Mouse (Mus musculus) neural tube, embryonic 15.5 days (tissue): ENCODE results near the gene Slc22a5. TPM values are rescaled to one million over a fixed set of nuclear protein-coding genes. Genes with fewer than 3 reads are reported as not detected.
"Not testable (repeated sequence)": the region's sequence is repeated elsewhere in the genome, so short reads cannot be mapped to it uniquely, and the experiment has no call there.

ENCODE experiments used
- ATAC-seq: fragments of 200-750 bp; cut with Nextera tagmentation; 2 replicates; pipeline ENCODE4 v1.8.0; 2017; ENCODE audit warnings: mild to moderate bottlenecking, moderate TSS enrichment, moderate library complexity; ENCODE audit not compliant: low FRiP score
- H3K27ac ChIP-seq: fragments of 300-500 bp; sonication (generic); replicated peaks from 2 replicates; pipeline ENCODE4 v1.5.1; 2015; ENCODE audit warnings: mild to moderate bottlenecking, inconsistent platforms
- H3K27me3 ChIP-seq: fragments of 300-500 bp; sonication (generic); replicated peaks from 2 replicates; pipeline ENCODE4 v1.6.1; 2015; ENCODE audit warnings: inconsistent platforms
- H3K36me3 ChIP-seq: fragments of 300-500 bp; sonication (generic); 2 replicates; pipeline ENCODE4 v1.6.1; 2015; ENCODE audit warnings: inconsistent platforms
- H3K4me1 ChIP-seq: fragments of 300-500 bp; sonication (generic); 2 replicates; pipeline ENCODE4 v1.6.1; 2015; ENCODE audit warnings: inconsistent platforms
- H3K4me2 ChIP-seq: fragments of 300-500 bp; sonication (generic); 2 replicates; pipeline ENCODE4 v1.6.1; 2015; ENCODE audit warnings: inconsistent platforms, mild to moderate bottlenecking, moderate library complexity
- H3K4me3 ChIP-seq: fragments of 300-500 bp; sonication (generic); replicated peaks from 2 replicates; pipeline ENCODE4 v1.5.1; 2015; ENCODE audit warnings: mild to moderate bottlenecking, inconsistent platforms
- H3K9ac ChIP-seq: fragments of 300-500 bp; sonication (generic); replicated peaks from 2 replicates; pipeline ENCODE4 v1.6.1; 2015; ENCODE audit warnings: mild to moderate bottlenecking, inconsistent platforms
- H3K9me3 ChIP-seq: fragments of 300-500 bp; sonication (generic); replicated peaks from 2 replicates; pipeline ENCODE4 v1.6.1; 2016; ENCODE audit warnings: inconsistent platforms
- WGBS: fragments of 180-500 bp; shearing (Covaris S2); methylation state at CpG from one replicate; pipeline ENCODE4 v1.1.7; 2015; ENCODE audit warnings: mixed read lengths; 5-methylcytosine and 5-hydroxymethylcytosine counted together
- polyA plus RNA-seq: library from polyadenylated mRNA; unstranded; fragments of >200 nt; fragmentation: Nextera tagmentation; extraction: Ambion mirVana; gene quantifications from 2 replicates; pipeline ENCODE4 v1.2.1, GENCODE M21; 2015

The Slc22a5 gene
- polyA plus RNA-seq = 8.6 and 10.6 TPM in 2 replicates

DNA sequence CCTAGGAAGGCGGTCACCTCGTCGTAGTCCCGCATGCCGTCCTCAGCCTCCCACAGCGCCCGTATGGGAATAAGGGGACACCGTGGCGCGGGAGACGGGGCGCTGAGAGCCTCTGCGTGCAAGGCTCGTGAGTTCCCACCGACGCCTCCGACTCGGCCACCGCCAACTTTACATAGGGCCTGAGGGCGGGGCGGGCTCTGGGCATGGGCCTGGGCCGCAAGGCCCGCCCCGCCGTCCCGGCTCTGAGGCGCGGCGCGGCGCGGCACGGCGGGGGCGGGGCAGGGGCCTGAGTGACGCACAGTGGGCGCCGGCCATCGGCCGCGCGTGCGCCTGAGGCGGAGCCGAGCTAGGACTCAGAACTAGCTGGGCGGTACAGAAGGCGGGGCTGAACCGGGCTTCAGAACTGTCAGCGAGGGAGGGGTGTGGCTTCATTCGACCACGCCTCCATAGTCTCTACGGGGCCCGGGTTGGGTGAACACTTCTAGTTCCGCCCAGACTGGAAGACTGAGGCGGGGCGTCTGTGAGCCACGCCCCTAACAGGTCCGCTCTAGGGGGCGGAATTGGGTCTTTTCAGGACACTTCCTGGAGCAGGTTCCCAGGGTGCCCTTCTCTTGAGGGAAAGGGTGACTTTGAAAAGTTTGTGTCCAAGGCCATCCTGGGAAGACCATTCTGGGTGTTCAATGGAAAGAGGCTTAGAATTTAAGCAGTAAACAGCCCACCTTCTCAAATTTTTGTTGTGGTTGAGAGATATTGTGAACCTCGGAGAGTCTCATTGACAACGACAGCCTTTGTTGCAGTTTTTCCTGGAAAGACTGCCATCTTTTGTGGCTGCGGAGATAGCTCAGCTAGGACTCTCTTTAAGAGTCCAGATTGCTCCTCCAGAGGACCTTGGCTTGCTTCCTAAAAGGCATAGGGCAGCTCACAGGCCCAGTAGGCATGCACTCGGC lies at the start of gene Slc22a5:
TSS of gene Slc22a5 (minus strand) at position 156 of the 947 bp plus-strand sequence.
- peak within 1 kb of the TSS; percentile 68 for H3K9ac ChIP-seq
- H3K27ac ChIP-seq = peak within 1 kb of the TSS; percentile 72
- whole genome bisulfite sequencing = 3% methylated on average over 63 of the region's 63 CpGs
- H3K9me3 ChIP-seq = no peaks in the 10 kb centered on the region
- no peaks in the 10 kb centered on the region for H3K27me3 ChIP-seq
- no peaks in the 10 kb centered on the region for H3K36me3 ChIP-seq
- H3K4me2 ChIP-seq = peak within 1 kb of the TSS; percentile 84
- peak; percentile 99 for ATAC-seq
- peaks cover 34% of the 10 kb centered on the region for H3K4me1 ChIP-seq
- H3K4me3 ChIP-seq = peak within 1 kb of the TSS; percentile 60

DNA sequence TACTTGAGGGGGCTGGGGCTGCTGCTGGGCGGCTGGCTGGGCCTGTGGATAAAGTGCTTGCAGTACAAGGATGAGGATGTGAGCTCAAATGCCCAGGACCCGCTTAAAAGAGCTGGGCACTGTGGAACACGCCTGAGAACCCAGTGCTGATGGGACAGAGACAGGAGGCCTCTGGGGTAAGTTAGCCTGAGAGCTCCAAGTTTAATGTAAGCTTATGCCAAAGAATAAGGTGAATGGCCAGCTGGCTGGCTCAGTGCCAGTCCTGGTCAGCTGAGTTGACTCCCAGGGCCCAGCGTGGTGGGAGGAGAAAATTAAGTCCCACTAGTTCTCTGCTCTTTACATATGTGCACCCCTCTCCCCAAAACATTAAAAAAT lies 40.5 kb upstream of the Slc22a5 start:
- H3K27me3 ChIP-seq, H3K4me3 ChIP-seq, ATAC-seq, H3K9me3 ChIP-seq, H3K9ac ChIP-seq, H3K36me3 ChIP-seq, H3K4me1 ChIP-seq, H3K27ac ChIP-seq, H3K4me2 ChIP-seq: not testable (repeated sequence)
- 74% methylated on average over 4 of the region's 4 CpGs for WGBS

DNA sequence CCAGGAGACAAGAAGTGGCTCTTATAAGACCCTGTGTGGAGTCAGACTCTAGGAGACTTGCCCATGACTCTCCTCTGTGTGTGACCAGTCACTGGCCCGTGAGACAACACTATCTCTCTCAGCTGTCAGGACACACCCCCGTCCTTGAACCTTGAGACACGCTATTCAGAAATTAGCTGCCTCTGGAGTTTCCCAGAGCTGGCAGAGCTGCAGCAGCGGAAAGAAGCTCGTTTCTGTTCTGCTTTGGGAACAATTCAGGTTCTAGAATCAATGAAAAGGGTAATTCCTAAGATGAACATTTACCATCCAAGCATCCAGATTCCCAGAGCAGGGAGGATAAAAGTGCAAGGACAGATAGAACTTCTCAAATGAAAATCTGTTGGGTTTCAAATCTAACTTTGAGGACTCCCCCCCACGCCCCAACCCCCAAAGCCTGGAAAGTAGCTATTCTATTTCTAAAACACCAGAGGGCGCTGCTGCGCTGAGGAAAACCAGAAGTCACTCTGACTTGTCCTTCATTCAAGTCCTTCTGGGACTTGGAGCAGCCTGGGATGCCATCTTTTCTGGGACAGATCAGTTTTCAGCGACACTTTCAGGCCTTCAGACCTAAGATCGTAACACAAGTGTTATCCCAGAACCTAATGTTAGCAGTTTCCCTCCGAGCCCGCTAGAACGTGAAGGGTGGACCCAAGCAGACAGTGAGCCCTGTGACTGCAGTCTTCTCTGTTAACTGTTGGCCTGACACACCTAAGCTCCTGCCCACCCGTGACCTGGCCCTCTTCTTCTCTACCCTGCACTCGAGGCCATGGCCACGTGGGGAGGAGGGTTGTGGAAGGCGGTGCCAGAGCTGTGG lies 39.9 kb upstream of the Slc22a5 start:
- no peak overlapping the region for H3K9ac ChIP-seq
- no peaks in the 10 kb centered on the region for H3K9me3 ChIP-seq
- H3K36me3 ChIP-seq = no peaks in the 10 kb centered on the region
- no peaks in the 10 kb centered on the region for H3K27me3 ChIP-seq
- H3K4me1 ChIP-seq = no peaks in the 10 kb centered on the region
- H3K27ac ChIP-seq = no peak overlapping the region
- 35% methylated on average over 17 of the region's 17 CpGs for WGBS
- H3K4me3 ChIP-seq = no peak overlapping the region
- H3K4me2 ChIP-seq = no peak overlapping the region
- no peak for ATAC-seq

DNA sequence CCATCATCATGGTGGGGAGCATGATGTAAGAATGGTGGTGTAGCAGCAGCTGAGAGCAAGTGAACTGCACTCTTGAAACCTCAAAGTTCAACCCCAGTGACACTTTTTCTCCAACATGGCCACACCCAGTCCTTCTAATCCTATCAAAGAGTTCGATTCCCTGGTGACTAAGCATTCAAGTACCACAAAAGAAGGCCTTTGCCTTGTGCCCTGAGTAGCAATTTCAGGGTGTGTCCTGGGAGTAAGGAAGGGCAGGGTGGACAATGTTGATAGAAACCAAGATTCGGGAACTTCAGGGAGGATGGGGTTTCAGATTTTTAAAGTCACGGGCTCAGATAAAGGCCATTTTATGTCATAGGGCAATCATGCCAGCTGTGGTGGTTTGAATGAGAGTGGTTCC lies 38.3 kb upstream of the Slc22a5 start:
- H3K9ac ChIP-seq = no peak overlapping the region
- no peaks in the 10 kb centered on the region for H3K4me1 ChIP-seq
- H3K4me3 ChIP-seq = no peak overlapping the region
- H3K36me3 ChIP-seq = no peaks in the 10 kb centered on the region
- no peaks in the 10 kb centered on the region for H3K9me3 ChIP-seq
- ATAC-seq = no peak
- no peak overlapping the region for H3K4me2 ChIP-seq
- 91% methylated on average over 3 of the region's 3 CpGs for WGBS
- H3K27ac ChIP-seq = no peak overlapping the region
- H3K27me3 ChIP-seq = no peaks in the 10 kb centered on the region

DNA sequence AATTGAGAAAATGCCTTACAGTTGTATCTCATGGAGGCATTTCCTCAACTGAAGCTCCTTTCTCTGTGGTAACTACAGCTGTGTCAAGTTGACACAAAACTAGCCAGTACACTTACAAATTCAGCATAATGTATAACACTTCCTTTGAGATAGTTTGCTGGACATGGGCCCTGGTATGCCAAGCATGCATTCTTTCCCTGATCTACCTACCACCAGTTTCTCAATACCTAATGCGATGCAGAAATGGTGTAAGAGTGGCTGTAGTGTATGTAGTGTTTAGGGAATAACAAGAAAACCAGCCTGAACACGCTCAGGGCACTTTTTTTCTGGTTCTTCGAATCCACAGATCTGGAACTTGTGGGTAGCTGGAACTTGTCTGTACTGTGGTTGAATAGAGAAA lies 37.1 kb upstream of the Slc22a5 start:
- Histone ChIP-seq H3K27me3 (no peaks in the 10 kb centered on the region), H3K36me3 (no peaks in the 10 kb centered on the region), H3K9ac (no peak overlapping the region), H3K9me3 (no peaks in the 10 kb centered on the region), H3K4me1 (no peaks in the 10 kb centered on the region), H3K4me2 (no peak overlapping the region), H3K27ac (no peak overlapping the region), H3K4me3 (no peak overlapping the region)
- 85% methylated on average over 3 of the region's 3 CpGs for WGBS
- ATAC-seq = no peak

DNA sequence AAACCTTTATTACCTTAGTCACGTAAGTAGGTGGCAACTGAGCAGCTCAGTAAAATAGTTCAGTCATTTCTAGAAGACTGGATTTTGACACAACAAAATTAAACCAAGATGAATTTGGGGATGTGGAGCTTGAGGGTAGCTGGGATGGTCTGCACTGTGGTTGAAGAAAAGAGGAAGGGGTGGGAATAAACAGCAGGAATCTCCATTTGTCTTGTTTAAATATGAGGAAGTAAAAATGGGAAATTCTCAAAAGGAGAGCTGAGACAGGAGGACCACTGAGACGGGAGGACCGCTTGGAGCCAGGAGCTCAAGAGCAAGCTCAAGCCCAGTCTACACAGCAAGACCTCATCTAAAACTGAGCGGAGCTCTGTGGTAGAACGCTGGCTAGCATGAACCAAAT lies 34.8 kb upstream of the Slc22a5 start:
- no peaks in the 10 kb centered on the region for H3K9me3 ChIP-seq
- no peaks in the 10 kb centered on the region for H3K27me3 ChIP-seq
- no peak overlapping the region for H3K27ac ChIP-seq
- H3K4me1 ChIP-seq = no peaks in the 10 kb centered on the region
- no peak overlapping the region for H3K4me3 ChIP-seq
- 92% methylated on average over 5 of the region's 5 CpGs for WGBS
- H3K9ac ChIP-seq = no peak overlapping the region
- H3K4me2 ChIP-seq = no peak overlapping the region
- no peak for ATAC-seq
- no peaks in the 10 kb centered on the region for H3K36me3 ChIP-seq

DNA sequence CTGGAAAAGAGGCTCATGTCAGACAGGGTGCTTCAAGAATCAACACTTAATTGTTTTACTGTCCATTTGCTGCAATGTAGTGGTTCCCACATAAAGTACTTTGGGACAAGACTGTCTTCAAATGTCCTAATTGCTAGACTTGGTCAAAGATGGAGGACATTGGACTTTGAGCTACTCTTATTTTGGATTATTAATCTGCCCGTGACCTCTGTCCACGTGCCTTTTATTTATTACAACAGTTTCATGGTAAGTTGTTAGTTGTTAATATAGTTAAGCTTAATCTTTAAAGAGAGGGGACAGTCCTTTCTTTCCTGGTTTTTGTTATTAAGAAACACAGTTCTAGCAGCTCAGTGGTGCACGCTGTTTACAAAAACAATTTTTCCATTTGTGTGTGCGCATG lies 27.4 kb upstream of the Slc22a5 start:
- Histone ChIP-seq H3K9ac (no peak overlapping the region), H3K4me1 (no peaks in the 10 kb centered on the region), H3K4me2 (no peak overlapping the region), H3K4me3 (no peak overlapping the region), H3K9me3 (no peaks in the 10 kb centered on the region), H3K36me3 (no peaks in the 10 kb centered on the region), H3K27ac (no peak overlapping the region), H3K27me3 (no peaks in the 10 kb centered on the region)
- no peak for ATAC-seq
- 96% methylated on average over 4 of the region's 4 CpGs for WGBS

DNA sequence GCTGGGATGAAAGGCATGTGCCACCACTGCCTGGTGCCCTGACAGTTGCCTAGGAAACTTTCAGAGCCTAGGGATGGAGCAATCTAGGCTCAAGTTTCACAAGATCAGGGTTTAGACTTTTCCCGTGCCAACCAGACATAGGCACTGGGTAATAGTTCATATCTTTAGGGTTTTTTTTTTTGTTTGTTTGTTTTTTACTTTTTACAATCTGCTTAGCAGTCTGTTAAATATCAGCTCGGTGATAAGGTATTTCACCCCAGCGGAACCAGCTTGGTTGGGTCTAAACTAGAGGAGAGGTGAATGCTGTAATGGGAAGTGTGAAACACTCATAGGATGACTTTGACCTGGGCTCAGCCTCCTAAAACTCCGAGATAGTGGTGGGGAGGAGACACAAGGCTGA lies 19.6 kb upstream of the Slc22a5 start:
- H3K27ac ChIP-seq = no peak overlapping the region
- H3K4me1 ChIP-seq = no peaks in the 10 kb centered on the region
- WGBS = 80% methylated on average over 4 of the region's 4 CpGs
- H3K9me3 ChIP-seq = no peaks in the 10 kb centered on the region
- no peak for ATAC-seq
- H3K4me3 ChIP-seq = no peak overlapping the region
- no peaks in the 10 kb centered on the region for H3K27me3 ChIP-seq
- no peak overlapping the region for H3K9ac ChIP-seq
- H3K36me3 ChIP-seq = no peaks in the 10 kb centered on the region
- no peak overlapping the region for H3K4me2 ChIP-seq

DNA sequence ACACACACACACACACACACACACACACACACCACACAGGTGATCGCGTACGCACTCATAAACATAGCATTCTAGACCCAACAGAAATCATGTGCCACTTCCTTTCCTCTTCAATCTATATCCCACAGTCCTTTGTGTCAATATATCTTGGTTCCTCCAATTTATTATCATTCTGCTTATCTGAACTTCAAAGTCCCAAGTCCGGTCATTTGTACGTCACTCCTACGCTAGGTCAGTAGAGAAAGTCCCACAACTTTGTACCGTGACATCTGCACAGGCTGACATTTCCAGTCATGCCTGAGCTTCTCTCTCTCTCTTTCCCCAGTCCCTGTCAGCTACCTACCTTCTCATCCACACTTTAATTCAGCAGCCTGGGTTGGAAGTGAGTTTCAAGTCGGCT lies 17.2 kb upstream of the Slc22a5 start:
- H3K4me3 ChIP-seq = no peak overlapping the region
- no peaks in the 10 kb centered on the region for H3K36me3 ChIP-seq
- no peaks in the 10 kb centered on the region for H3K4me1 ChIP-seq
- 94% methylated on average over 8 of the region's 8 CpGs for WGBS
- no peak overlapping the region for H3K9ac ChIP-seq
- ATAC-seq = no peak
- no peak overlapping the region for H3K27ac ChIP-seq
- no peaks in the 10 kb centered on the region for H3K27me3 ChIP-seq
- H3K9me3 ChIP-seq = no peaks in the 10 kb centered on the region
- H3K4me2 ChIP-seq = no peak overlapping the region

DNA sequence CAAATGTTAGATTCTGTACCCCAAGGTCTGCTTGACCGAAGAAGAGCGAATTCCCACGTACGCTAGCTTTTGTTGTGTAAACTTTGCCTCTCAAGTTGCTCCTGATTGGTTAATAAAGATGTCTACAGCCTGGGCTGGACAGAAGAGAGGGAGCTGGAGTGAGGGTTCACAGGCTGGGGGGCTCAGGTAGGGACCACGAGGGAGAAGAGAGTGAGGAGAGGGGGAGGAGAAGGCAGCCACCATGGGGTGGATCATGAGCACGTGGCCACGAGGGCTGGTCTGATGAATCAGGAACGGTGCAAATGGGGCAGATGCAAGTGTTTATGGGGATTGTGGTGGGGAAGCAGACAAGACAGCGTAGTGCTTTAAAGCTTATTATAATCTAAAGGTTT lies 13.1 kb upstream of the Slc22a5 start:
- 86% methylated on average over 9 of the region's 9 CpGs for WGBS

DNA sequence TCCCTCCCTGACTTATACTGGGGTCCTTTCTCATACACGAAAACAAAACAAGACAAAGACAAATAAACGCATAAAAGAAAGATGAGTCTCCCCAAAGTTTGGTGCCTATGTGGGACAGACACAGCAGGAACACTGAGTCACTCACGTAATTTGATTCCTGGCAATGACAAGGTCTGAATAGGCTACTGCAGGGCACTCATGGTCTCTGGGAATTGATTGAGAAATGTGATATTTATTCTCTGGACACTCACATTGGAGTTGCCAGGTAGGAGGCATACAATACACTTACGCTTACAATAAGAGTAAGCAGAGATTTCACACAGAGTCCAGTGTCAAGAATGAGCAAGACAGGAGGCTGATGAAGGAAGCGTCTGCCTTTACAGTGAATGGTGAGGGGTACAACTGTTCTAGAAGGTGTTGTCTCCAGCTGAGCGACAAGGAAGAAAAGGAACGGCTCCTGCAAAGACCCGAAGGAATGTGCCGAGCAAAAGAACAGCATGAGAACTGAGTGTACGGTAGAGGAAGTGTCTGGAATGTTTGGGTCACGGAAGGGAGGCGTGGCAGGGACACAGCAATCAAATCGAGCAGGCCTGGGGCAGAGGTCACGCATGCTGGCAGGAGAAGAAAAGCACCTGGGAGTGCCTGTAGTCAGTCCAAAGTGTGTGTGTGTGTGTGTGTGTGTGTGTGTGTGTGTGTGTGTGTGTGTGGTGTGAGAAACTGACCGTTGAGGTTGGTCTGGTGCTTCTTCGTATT lies 12.5 kb upstream of the Slc22a5 start:
- no peaks in the 10 kb centered on the region for H3K4me1 ChIP-seq
- WGBS = 62% methylated on average over 16 of the region's 16 CpGs
- H3K36me3 ChIP-seq = no peaks in the 10 kb centered on the region
- H3K27me3 ChIP-seq = no peaks in the 10 kb centered on the region
- no peak overlapping the region for H3K9ac ChIP-seq
- H3K9me3 ChIP-seq = no peaks in the 10 kb centered on the region
- H3K4me2 ChIP-seq = no peak overlapping the region
- H3K27ac ChIP-seq = no peak overlapping the region
- no peak overlapping the region for H3K4me3 ChIP-seq
- no peak for ATAC-seq

More for the DNA sequence above, 13.1 kb upstream of the Slc22a5 start:
- no peaks in the 10 kb centered on the region for H3K4me1 ChIP-seq
- H3K9ac ChIP-seq = no peak overlapping the region
- H3K4me3 ChIP-seq = no peak overlapping the region
- ATAC-seq = no peak
- H3K27ac ChIP-seq = no peak overlapping the region
- H3K36me3 ChIP-seq = no peaks in the 10 kb centered on the region
- H3K27me3 ChIP-seq = no peaks in the 10 kb centered on the region
- H3K4me2 ChIP-seq = no peak overlapping the region
- no peaks in the 10 kb centered on the region for H3K9me3 ChIP-seq
